Mouse (Mus musculus) urinary bladder, postnatal 36 days (tissue): Measurements from ENCODE around the gene Ssc5d.
A peak's percentile ranks its signal among the peaks of the same experiment; 100 is the strongest.
"Not testable (repeated sequence)": the region's sequence is repeated elsewhere in the genome, so short reads cannot be mapped to it uniquely, and the experiment has no call there.

Experiments
- DNase-seq, 2 experiments: peaks; one replicate each; pipeline ENCODE4 v3.0.0; 2022; ENCODE audit warnings: low spot score in 2 of 2, mixed read lengths in 1 of 2

Gene Ssc5d

DNA sequence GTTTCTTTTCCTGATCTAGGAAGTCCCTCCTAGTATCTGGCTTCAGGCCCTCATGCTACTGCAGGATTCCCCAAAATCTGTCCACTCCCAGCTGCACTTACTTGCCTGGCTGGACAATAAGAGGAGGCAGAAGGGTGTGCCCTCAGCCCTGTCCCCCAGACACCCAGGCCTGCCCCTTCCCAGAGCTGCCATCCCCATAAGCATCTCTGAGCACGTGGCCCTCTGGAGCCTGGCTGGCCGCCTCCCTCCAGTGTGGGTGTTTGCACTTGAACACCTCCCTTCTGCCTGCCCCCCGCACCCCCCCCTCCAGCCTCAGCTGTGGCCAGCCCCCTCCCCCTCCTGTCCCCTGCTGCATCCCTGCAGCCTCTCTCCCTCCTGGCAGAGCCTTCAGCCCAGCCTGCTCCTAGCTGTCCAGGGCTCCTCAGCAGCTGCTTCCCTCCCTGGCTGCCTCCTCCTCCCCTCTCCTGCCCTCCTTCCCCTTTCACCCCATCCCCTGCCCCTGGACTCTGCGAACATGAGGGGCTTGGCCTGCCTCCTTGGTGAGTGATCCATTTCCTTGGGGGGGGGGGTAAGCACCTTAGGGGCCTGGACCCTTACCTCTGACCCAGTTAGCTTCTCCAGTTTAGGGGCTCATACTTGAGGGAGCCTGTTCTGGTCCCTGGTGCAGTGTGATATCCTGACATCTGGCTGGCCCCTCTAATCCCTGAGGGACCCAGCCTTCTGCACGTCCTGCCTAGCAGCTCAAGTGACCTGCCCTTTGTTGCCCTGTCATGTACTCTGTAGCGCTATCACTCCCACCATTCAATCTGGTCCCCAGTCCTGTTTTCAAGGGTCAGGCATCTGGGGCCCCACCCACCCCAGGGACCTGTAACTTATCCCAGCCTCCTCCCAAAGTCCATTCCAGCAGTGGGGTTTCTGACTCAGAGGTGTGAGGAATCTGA, at the start of gene Ssc5d:
Gene Ssc5d, plus strand, starts transcription at position 345 of the 941 bp plus-strand sequence.
- DNase-seq = peak in 1 of 2 experiments; percentile 40

DNA sequence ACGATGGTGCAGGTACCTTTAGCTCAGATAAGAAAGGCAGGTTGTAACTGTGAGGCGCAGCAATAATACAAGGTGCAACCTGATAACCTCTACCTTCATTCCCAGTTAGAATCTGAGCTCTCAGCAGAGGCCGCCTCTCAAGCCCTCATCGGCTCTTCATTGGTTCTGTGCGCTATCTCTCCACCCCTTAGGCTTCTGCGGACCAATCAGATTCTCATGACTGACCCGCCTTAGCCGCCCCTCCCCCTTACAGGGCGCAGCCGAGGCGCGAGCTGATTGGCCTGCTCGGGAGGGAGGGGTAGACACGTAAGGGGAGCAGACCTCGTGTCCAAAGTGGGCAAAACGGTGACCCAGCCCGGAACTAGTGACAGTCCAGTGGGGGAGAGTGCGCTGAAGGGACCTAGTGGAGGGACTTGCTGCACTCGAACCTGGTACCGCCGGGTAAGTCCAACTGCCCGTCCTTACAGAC, 48.8 kb upstream of the Ssc5d start, which contains the start of gene Isoc2a:
Gene Isoc2a, plus strand, starts transcription at position 401 of the 469 bp plus-strand sequence.
- DNase-seq = peak; percentile 82 to 91

DNA sequence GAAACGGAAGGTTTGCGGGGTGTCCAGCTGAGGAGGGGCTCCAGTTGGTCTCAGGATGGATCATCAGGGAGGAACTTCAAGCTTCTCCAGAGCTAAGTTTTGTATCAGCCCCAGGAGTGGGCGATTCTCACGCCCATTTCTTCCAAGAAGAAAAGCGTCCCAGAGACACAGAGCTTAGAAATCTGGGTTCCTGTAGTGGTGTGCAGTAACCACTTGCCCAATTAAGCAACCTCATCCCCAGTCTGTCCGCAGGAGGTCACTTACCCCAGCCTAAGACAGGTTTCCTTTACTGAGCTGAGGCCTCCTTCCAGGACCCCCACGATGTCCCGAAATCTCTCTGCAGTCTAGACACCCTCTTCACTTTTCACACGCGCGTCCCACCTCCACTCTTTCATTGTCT, 48.4 kb upstream of the Ssc5d start:
- DNase-seq = no peak

DNA sequence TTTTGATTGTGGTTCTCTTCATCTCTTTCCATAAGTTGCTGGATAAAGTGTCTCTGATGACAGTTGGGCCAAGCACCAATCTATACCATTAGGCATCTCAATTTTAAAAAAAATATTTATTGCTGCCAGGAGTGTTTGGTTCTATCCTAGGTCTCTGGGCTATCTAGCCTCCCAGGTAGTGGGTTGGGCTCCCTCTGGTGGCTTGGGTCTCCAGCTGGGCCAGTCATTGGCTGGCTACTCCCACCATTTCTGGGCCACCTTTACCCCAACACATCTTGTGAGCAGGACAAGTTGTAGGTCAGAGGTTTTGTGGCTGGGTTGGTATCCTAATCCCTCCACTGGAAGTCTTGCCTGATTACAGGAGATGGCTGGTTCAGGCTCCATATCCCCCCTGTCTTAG, 47.4 kb upstream of the Ssc5d start:
- DNase-seq = no peak

DNA sequence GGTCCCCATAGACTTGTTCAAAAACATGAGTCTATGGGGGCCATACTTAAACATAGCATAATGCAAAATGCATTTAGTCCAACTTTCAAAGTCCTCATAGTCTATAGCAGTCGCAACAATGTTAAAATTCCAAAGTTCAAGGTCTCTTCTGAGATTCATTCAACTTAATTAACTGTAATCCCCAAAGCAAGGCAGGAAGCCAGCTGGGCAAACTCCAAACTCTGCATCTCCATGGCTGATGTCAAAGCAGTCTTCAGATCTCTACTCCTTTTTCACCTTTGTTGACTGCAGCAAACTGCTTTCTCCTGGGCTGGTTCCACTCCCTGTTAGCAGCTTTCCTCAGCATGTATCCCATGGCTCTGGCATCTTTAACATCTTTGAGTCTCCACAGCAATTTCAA, 46.5 kb upstream of the Ssc5d start:
- DNase-seq = not testable (repeated sequence)

DNA sequence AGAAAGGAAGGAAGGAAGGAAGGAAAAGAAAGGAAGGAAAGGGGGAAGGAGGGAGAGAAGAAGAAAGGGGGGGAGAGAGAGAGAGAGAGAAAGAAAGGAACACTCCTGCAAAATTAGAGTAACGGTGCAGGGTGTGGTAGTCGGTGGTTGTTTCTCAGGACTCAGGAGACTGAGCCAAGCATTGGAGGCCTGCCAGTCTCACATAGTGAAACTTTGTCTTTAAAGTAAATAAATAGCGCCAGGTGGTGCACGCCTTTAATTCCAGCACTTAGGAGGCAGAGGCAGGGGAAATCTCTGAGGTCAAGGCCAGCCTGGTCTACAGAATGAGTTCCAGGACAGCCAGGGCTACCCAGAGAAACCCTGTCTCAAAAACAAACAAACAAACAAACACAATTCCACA, 38.9 kb upstream of the Ssc5d start:
- no peak for DNase-seq

DNA sequence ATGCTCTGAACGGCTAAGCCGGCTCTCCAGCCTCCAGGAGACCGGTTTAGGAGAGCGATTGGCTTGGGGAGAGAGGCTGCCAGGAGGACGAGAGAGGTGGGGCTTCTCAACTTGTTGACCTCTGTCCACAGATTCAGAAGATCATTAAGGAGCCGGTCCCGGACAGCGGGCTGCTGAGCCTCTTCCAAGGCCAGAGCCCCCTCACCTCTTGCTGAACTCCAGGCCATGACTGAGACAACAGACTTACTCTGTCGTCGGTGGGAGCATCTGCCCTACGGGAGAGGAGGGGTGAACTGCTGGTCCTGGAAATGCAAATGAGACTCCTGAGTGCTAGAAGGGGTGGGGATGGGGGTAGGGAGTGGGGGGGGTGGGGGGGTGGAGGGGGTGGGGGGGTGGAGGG, 30.4 kb upstream of the Ssc5d start:
- DNase-seq = no peak

DNA sequence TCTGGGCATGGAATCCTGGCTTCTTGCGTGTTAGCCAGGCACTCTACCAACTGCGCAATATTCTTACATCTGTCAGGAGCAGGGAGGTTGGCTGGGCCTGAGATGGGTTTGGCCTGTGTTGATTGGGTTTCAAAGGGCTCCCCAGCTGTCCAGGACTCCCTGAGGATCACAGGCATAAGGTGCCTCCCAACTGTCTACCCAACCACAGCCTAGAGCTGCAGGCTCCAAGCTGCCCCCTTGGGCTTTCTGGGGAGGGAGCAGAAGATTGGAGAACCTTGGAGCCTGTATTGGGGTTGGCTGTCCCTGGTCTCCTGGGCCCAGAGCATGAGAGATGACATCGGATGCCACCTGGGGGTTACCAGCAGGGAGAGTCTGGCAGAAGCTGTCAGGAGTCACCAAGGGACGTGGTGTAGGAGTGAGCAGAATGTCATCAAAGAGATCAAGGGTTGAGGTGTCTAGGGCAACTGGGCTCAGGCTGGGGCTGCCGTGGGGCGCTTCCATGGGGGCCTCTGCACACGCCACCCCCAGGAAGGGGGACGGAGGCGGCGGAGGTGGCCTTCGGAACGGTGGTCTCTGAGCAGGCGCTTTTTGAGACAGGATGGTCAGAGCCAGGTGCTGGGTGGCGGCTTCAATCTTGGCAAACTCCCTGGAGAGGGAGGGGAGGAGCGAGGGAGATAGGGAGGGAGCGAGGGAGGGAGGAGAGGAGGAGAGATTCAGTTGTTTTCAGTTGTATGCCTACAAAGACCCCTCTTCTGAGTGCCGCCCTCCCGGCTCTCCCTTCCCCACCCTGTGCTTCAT, 26.5 kb upstream of the Ssc5d start:
- peak in 1 of 2 experiments; percentile 33 for DNase-seq

DNA sequence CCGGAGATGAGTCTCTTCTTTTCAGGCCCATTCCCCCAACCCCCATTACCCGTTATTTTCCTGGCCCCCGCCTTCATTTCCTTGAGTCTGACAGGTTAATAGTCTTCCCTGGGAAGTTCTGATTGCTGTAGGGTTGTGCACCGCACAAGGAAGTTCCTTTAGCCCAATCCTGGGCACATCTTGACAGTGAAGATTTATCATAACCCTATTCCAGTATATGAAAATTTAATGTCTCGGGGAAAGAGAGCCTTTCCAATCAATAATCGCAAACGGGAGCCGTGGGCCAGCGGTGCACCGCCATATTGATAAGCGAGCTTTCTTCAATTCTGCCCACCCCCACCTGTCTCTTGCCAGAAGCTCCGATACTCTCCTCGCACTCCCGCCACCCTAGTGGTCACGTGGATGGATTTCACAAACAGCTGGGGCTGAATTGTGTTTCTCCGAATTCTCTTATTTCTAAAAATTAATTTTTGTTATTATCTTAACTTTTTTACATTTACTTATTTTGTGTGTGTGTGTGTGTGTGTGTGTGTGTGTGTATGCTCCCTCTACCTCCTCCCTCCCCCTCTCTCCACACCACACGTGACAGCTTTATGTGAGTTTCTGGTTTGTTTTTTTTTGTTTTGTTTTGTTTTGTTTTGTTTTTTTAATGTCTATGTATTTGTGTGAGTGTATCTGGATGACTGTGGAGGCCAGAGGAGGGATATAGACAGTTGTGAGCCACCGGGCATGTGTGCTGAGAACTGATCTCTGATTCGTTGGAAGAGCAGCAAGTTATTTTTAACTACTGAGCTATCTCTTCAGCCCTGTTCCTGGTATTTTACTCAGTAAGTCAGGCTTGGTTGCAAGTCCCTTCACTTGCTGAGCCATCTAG, 25.7 kb upstream of the Ssc5d start:
- DNase-seq = peak in 1 of 2 experiments; percentile 55

DNA sequence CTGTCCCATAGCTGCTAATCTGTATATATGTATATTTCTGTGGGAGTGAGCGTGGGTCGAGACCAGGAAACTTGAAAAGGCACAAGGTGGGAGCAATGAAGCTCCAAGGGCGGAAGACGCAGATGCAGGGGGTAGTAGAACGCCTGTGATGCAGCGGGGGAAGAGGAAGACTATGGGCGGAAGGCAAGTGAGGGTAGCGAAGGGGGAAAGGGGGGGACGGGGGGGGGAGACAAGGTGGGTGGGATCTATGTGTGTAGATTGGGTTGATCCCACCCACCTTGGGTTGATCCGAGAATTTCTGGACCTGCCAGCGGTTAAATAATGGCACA, 25.1 kb upstream of the Ssc5d start:
- no peak for DNase-seq

DNA sequence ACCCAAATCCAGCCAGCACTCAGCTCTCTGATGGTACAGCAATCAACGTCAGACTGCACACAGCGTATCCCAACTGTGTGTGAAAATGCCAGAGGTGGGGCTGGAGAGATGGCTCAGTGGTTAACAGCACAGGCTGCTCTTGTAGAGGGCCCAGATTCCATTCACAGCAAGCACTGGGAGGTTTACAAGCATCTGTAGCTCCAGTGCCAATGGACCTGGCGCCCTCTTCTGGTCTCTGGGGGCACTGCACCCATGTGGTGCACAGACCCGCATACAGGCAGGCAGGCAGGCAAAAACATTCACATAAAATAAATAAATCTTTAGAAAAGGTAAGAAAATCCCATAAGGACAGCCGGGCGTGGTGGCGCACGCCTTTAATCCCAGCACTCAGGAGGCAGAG, 24.4 kb upstream of the Ssc5d start:
- no peak for DNase-seq

DNA sequence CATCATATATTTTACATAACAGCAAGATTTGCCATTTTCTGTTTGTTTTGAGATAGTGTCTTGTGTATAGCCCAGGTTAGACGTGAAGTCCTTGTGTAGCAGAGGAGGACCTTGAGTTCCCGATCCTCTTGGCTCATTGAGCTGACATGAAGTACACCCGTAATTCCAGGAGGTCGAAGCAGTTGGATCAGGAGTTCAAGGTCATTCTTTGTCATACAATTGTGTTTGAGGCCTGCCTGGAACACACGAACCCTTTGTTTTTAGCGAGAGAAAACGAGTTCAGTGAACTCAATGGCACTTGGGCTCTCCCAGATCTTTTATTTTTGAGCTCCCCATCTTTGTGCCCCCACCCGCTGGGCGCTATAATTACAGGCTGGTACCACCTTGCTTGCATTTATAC, 23.2 kb upstream of the Ssc5d start:
- DNase-seq = no peak

DNA sequence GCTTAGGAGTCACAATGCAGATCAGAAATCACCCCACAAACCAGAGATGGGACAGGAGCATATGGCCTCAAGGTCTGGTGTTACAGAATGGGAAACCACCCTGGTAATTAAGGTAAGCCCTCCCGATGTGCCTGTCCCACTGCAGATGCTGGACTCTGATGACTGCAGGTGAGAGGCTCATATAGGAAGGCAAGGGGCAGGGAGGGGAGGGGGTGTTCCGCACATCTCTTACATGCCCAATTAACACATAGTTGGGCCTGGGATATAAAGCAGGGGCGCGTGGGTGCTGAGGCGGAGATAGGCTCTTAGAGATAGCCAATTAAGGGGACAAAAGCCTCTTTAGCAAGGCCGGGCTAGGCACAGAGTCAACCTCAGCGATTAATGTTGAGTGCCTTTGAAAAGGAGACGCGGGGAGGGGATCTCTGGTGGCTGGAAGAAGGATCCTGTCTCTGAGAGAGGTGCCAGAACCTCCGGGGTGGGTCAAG, 19.1 kb upstream of the Ssc5d start, which contains the start of gene Gm36210:
Gene Gm36210, minus strand, starts transcription at position 51 of the 485 bp plus-strand sequence.
- DNase-seq = no peak

DNA sequence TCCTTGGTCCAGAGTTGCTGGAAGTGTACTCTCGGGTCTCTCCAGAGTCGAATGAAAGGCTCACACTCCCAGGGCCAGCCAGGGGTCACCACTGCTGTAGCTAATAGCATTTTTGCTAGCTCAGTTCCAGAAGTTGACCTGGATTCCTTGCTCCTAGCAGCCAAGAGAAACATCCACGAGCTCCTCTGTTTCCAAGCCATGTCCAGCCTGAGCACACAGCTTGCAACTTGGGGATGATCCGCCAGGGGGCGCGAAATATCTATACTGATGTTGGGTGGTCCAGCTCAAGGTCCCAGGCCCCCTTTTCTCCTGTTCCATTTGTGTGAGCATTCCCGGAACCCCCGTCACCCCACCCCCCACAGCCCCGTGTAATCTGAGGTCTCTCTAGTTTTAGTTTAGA, 14.0 kb upstream of the Ssc5d start:
- peak in 1 of 2 experiments; percentile 43 for DNase-seq

DNA sequence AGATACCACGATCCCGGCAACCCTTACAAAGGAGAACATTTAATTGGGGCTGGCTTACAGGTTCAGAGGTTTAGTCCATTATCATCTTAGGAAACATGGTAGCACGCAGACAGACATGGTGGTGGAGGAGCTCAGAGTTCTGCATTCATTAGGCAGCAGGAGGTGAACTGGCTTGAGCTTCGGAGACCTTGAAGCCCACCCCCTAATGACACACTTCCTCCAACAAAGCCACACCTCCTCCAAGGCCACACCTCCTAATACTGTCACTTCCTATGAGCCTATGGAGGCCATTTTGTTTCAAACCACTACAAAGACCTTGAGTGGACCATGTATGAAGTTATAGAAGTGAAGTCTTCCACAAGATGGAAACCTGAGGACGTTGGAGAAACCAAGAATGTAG, 13.3 kb upstream of the Ssc5d start:
- DNase-seq = no peak

DNA sequence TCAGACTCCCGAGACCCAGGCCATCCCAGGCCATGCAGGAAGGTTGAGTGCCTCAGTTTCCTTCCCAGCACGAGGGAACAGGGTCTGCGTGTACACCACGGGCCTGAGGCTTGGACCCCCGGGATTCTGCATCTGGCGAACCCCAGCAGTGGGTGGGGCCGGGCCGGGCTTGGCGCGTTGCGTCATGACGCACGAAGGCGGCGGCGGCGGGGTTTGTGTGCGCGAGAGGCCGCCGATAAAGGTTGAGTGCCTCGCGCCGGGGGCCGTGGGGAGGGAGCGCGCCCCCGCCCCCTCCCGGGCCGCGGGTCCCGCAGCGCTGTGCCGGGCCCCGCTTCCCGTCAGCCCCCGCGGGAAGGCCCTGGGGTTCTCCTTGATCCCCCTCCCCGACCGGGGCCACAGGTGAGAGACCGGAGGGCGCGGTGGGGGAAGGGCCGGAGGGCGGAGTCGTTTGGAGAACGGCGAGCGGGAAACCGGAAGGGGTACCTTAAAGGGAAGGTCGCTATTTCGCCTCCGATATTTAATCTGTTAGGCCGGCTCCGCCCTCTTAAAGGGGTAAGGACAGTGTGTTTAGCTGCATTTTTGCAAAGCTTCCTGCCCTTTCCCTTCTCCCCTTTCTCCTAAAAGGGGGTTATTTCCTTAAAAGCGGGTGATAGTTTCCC, 10.4 kb upstream of the Ssc5d start, which contains the start of gene Zfp628:
Gene Zfp628, plus strand, starts transcription at position 211 of the 659 bp plus-strand sequence.
- DNase-seq = peak; percentile 91 to 93

DNA sequence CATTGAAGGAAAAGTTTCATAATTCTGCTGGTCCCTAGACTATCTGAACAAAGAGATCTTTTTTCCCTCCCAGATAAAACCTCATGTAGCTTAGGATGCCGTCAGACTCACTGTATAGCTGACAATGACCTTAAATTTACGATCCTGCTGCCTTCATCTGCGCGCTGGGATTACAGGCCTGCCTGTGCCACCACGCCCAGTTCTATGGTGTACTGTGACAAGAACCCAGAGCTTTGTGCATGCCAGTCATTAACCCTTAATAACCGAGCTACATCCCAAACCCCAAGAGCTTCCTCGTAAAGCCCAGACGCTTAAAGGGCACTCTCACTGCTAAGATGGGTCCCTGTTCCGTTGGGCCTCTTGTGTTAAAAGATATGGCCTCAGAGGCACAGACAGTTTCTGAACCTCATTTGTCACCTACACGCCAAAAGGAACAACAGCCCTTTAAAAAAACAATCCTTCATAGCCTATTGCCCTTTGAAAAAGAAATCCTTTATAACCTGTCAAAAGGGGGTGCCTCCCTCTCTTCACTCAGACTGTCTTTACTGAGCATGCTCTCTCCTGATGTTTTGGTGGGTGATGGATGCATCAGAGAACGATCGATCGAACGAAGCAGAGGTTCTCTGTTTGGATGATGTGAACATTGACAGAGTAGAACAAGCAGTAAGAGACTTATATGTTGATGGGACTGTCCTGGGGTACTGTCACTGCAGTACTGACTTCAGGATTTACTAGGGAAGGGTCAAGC, 9.7 kb upstream of the Ssc5d start:
- DNase-seq = no peak

DNA sequence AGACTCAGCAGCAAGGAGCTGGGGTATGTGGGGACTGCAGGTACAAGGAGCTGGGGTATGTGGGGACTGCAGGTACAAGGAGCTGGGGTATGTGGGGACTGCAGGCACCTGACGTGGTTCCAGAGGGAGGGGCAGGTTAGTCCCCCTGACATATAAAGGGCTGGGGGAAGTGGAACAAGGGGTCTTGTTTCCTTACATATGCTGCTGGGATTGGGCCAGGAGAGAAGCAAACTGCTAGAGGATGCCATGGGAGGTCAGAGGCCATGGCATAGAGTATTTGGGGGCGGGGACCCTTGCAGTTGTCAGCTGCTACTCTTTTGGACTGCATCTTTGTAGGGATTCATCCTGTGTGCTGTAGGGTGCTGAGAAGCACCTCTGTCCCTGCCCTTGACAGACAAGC, 8.1 kb upstream of the Ssc5d start:
- DNase-seq = no peak

DNA sequence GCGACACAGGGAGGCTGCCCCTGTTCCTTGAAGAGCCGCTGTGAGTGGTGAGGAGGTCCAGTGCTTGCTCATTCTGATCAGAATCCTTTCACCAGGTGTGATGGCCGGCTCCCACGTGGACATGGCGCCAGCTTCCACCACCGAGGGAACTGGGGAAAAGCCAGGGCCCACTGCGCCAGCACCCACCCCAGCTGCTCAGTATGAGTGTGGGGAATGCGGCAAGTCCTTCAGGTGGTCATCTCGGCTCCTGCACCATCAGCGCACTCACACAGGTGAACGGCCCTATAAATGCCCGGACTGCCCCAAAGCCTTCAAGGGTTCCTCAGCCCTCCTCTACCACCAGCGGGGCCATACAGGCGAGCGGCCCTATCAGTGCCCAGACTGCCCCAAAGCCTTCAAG, 6.9 kb upstream of the Ssc5d start:
- no peak for DNase-seq

DNA sequence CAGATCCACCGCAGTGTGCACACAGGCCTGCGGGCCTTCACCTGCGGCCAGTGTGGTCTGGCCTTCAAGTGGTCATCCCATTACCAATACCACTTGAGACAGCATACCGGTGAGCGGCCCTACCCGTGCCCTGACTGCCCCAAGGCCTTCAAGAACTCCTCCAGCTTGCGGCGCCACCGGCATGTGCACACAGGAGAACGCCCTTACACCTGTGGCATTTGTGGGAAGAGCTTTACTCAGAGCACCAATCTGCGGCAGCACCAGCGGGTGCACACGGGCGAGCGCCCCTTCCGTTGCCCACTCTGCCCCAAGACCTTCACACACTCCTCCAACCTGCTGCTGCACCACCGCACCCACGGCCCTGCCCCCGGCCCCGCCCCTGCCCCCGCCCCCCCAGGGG, 6.5 kb upstream of the Ssc5d start:
- no peak for DNase-seq
